Mouse (Mus musculus) midbrain, embryonic 13.5 days (tissue): ENCODE measurements around the gene Styxl1. TPM values are rescaled to one million over a fixed set of nuclear protein-coding genes. Genes with fewer than 3 reads are reported as not detected.

Experiments
- ATAC-seq: fragments of 200-750 bp; cut with Nextera tagmentation; 2 replicates; pipeline ENCODE4 v1.8.0; 2017; ENCODE audit warnings: mild to moderate bottlenecking, moderate TSS enrichment, moderate library complexity
- H3K27ac ChIP-seq: fragments of 300-500 bp; sonication (generic); 2 replicates; pipeline ENCODE4 v1.5.1; 2015; ENCODE audit warnings: inconsistent platforms, mild to moderate bottlenecking, moderate library complexity
- H3K27me3 ChIP-seq: fragments of 300-500 bp; sonication (generic); 2 replicates; pipeline ENCODE4 v1.6.1; 2015; ENCODE audit warnings: mild to moderate bottlenecking, inconsistent platforms
- H3K36me3 ChIP-seq: fragments of 300-500 bp; sonication (generic); 2 replicates; pipeline ENCODE4 v1.6.1; 2015; ENCODE audit warnings: mild to moderate bottlenecking, inconsistent platforms
- H3K4me1 ChIP-seq: fragments of 300-500 bp; sonication (generic); replicated peaks from 2 replicates; pipeline ENCODE4 v1.6.1; 2015; ENCODE audit warnings: inconsistent platforms
- H3K4me2 ChIP-seq: fragments of 300-500 bp; sonication (generic); replicated peaks from 2 replicates; pipeline ENCODE4 v1.6.1; 2015; ENCODE audit warnings: moderate library complexity, mild to moderate bottlenecking, inconsistent platforms
- H3K4me3 ChIP-seq: fragments of 300-500 bp; sonication (generic); replicated peaks from 2 replicates; pipeline ENCODE4 v1.5.1; 2015; ENCODE audit warnings: mild to moderate bottlenecking, inconsistent platforms
- H3K9ac ChIP-seq: fragments of 300-500 bp; sonication (generic); replicated peaks from 2 replicates; pipeline ENCODE4 v1.6.1; 2015; ENCODE audit warnings: mild to moderate bottlenecking, inconsistent platforms
- H3K9me3 ChIP-seq: fragments of 300-500 bp; sonication (generic); 2 replicates; pipeline ENCODE4 v1.6.1; 2016; ENCODE audit warnings: mild to moderate bottlenecking, inconsistent platforms
- WGBS: fragments of 180-500 bp; shearing (Covaris S2); methylation state at CpG from one replicate; pipeline ENCODE4 v1.1.7; 2015; 5-methylcytosine and 5-hydroxymethylcytosine counted together
- polyA plus RNA-seq: library from polyadenylated mRNA; unstranded; fragments of >200 nt; fragmentation: Nextera tagmentation; extraction: Ambion mirVana; gene quantifications from 2 replicates; pipeline ENCODE4 v1.2.1, GENCODE M21; 2015

Gene Styxl1
- polyA plus RNA-seq, 1 experiment from 2014 or later = 0.34 TPM

DNA sequence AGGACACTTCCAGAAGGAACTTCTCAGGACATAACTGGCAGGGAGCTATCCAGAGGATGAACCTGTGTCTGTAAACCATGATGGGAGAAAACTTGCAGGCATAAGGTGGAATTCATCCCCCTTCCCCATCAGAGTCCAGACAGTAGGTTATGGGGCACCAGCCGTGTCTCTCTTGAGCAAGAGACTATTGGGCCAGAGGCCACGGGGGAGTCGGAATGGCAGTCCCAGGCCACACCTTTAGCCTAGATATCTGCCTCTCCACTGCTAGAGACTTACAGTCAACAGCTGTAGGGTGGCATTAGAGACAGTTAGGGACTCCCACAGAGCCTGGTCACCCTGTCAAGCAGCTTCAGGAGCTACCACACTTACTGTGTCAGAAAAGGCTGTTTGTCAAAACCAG is 16.3 kb downstream of the Styxl1 start:
- Histone ChIP-seq H3K9ac (no peak overlapping the region), H3K4me3 (no peak overlapping the region), H3K27me3 (0 out of 2 replicates have a peak, but pooled peaks cover 14% of the 10 kb centered on the region), H3K4me1 (no peaks in the 10 kb centered on the region), H3K9me3 (no peaks in the 10 kb centered on the region), H3K36me3 (no peaks in the 10 kb centered on the region), H3K27ac (no peak overlapping the region), H3K4me2 (no peak overlapping the region)
- 83% methylated on average over 3 of the region's 3 CpGs for WGBS
- ATAC-seq = no peak

DNA sequence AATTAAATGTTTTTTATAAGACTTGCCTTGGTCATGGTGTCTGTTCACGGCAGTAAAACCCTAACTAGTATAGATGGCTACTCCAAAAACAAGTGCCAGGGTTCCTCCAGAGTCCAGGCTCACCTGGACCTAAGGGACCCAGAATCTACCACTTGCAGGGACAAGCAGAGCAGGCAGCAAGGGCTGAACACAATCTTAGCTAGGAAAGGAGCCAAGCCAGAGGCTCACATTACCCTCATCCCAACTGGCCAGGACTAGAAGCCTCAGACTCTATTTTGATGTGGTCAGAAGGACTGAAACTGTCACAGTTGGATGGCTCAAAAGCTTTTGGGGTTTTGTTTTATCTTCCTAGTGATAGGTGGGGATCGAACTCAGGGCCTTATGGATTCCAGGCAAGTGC is 26.6 kb downstream of the Styxl1 start:
- no peak overlapping the region for H3K9ac ChIP-seq
- WGBS = 72% methylated on average over 2 of the region's 2 CpGs
- no peak overlapping the region for H3K4me2 ChIP-seq
- no peak overlapping the region for H3K27ac ChIP-seq
- no peak for ATAC-seq
- 0 out of 2 replicates have a peak, but pooled peaks cover 6% of the 10 kb centered on the region for H3K9me3 ChIP-seq
- H3K4me3 ChIP-seq = no peak overlapping the region
- H3K36me3 ChIP-seq = no peaks in the 10 kb centered on the region
- no peaks in the 10 kb centered on the region for H3K4me1 ChIP-seq
- H3K27me3 ChIP-seq = no peaks in the 10 kb centered on the region

GRCm38 (mm10) chr5:135751041-135751440 is 27.1 kb downstream of the Styxl1 start:
- Histone ChIP-seq H3K4me1 (no peaks in the 10 kb centered on the region), H3K9me3 (0 out of 2 replicates have a peak, but pooled peaks cover 6% of the 10 kb centered on the region), H3K9ac (no peak overlapping the region), H3K27ac (no peak overlapping the region), H3K4me3 (no peak overlapping the region), H3K27me3 (no peaks in the 10 kb centered on the region), H3K4me2 (no peak overlapping the region), H3K36me3 (no peaks in the 10 kb centered on the region)
- ATAC-seq = no peak
- WGBS = 74% methylated on average over 1 of the region's 1 CpGs

DNA sequence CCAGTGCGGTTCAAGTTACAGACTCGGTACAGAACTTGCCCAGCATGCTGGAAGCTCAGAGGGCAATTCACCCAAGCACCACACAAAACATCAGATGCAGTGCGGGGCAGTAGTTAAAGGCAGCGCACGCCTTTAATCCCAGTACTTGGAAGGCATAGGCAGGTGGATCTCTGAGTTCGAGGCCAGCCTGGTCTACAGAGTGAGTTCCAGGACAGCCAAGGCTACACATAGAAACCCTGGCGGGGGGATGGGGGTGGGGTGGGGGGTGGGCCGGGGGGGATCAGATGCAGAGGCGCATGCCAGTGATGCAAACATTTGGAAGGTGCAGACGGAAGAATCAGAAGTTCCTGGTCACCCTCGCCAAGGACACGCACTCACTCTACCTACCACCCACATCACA is 33.4 kb downstream of the Styxl1 start:
- peaks cover 6% of the 10 kb centered on the region; the same call in 1 of the 2 replicates for H3K27me3 ChIP-seq
- 18% methylated on average over 12 of the region's 12 CpGs for WGBS
- H3K9me3 ChIP-seq = 0 out of 2 replicates have a peak, but pooled peaks cover 6% of the 10 kb centered on the region
- H3K9ac ChIP-seq = peak overlapping the region; percentile 42
- H3K4me1 ChIP-seq = peaks cover 20% of the 10 kb centered on the region
- peak overlapping the region; percentile 66 for H3K4me3 ChIP-seq
- no peak; the same call in 1 of the 2 replicates for ATAC-seq
- H3K27ac ChIP-seq = no peak overlapping the region
- peaks cover 23% of the 10 kb centered on the region for H3K36me3 ChIP-seq
- H3K4me2 ChIP-seq = peak overlapping the region; percentile 91

GRCm38 (mm10) chr5:135743741-135744609 is 34.2 kb downstream of the Styxl1 start, which contains the start of gene Tmem120a:
Gene Tmem120a (minus strand): TSS chr5:135744448.
- ATAC-seq = peak; percentile 93
- Histone ChIP-seq H3K27ac (no peak within 1 kb of the TSS), H3K27me3 (peaks cover 6% of the 10 kb centered on the region; the same call in 1 of the 2 replicates), H3K4me1 (peaks cover 20% of the 10 kb centered on the region), H3K4me2 (peak within 1 kb of the TSS; percentile 91), H3K9me3 (0 out of 2 replicates have a peak, but pooled peaks cover 6% of the 10 kb centered on the region), H3K36me3 (peaks cover 27% of the 10 kb centered on the region), H3K9ac (peak within 1 kb of the TSS; percentile 84), H3K4me3 (peak within 1 kb of the TSS; percentile 66)
- WGBS = under 1% methylated on average over 60 of the region's 60 CpGs

GRCm38 (mm10) chr5:135742941-135743740 is 35.0 kb downstream of the Styxl1 start:
- H3K9ac ChIP-seq = peak overlapping the region; percentile 84
- no peaks in the 10 kb centered on the region for H3K9me3 ChIP-seq
- 24% methylated on average over 18 of the region's 18 CpGs for WGBS
- H3K4me2 ChIP-seq = peak overlapping the region; percentile 91
- peaks cover 20% of the 10 kb centered on the region for H3K4me1 ChIP-seq
- H3K27ac ChIP-seq = no peak overlapping the region
- peaks cover 30% of the 10 kb centered on the region for H3K36me3 ChIP-seq
- ATAC-seq = peak; percentile 63
- H3K27me3 ChIP-seq = peaks cover 6% of the 10 kb centered on the region; the same call in 1 of the 2 replicates
- peak overlapping the region; percentile 66 for H3K4me3 ChIP-seq

DNA sequence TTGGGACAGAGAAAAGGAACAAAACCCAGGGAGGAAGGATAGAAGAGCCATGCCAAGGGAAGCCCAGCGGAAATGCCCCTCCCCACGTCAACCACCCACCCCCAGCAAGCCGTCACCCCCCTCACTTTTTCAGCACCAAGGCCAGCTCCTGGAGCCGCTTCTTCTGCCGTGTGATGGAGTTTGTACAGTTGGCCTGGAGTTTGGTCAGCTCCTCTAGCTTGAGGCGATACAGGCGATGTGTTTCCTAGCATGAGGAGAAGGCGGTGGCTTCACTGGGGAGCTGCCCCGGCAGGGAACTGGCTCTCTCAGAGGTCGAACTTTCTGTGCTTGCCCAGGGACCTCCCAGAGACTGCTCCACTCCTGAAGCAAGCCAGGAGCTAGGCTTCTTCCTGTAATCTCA is 36.0 kb downstream of the Styxl1 start:
- no peak for ATAC-seq
- Histone ChIP-seq H3K27ac (no peak overlapping the region), H3K4me2 (no peak overlapping the region), H3K27me3 (peaks cover 6% of the 10 kb centered on the region; the same call in 1 of the 2 replicates), H3K4me3 (no peak overlapping the region), H3K9ac (no peak overlapping the region; the same call in 1 of the 2 replicates), H3K36me3 (peaks cover 39% of the 10 kb centered on the region), H3K9me3 (no peaks in the 10 kb centered on the region), H3K4me1 (peaks cover 20% of the 10 kb centered on the region)
- WGBS = 69% methylated on average over 10 of the region's 10 CpGs

GRCm38 (mm10) chr5:135738266-135738665 is 39.9 kb downstream of the Styxl1 start:
- Histone ChIP-seq H3K4me2 (no peak overlapping the region), H3K9ac (no peak overlapping the region), H3K27ac (no peak overlapping the region), H3K27me3 (no peaks in the 10 kb centered on the region), H3K4me3 (no peak overlapping the region), H3K9me3 (no peaks in the 10 kb centered on the region), H3K36me3 (peaks cover 78% of the 10 kb centered on the region), H3K4me1 (peaks cover 11% of the 10 kb centered on the region)
- 30% methylated on average over 6 of the region's 6 CpGs for WGBS
- ATAC-seq = no peak

DNA sequence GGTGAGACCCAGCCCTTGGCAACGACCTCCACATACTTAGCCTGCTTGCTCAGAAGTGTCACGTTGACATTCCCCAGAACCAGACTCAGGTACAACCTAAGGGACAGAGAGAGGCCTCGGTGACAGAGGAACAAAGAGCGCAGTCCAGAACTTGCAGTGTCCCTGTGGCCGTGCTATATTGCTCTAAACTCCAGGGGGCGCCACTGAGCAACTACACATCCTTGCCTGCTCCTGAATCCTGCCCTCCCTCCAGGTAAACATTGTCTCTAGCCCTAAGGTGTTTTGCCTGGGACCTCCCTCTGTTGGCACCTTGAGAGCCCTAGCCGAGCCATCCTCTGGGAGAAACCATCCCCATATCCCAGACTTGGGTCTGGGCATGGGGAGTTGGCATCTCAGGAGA is 41.0 kb downstream of the Styxl1 start:
- no peak overlapping the region for H3K4me2 ChIP-seq
- no peak overlapping the region for H3K9ac ChIP-seq
- no peaks in the 10 kb centered on the region for H3K4me1 ChIP-seq
- no peak overlapping the region for H3K27ac ChIP-seq
- no peak overlapping the region for H3K4me3 ChIP-seq
- ATAC-seq = no peak
- no peaks in the 10 kb centered on the region for H3K27me3 ChIP-seq
- peaks cover 89% of the 10 kb centered on the region for H3K36me3 ChIP-seq
- no peaks in the 10 kb centered on the region for H3K9me3 ChIP-seq
- 81% methylated on average over 7 of the region's 7 CpGs for WGBS

DNA sequence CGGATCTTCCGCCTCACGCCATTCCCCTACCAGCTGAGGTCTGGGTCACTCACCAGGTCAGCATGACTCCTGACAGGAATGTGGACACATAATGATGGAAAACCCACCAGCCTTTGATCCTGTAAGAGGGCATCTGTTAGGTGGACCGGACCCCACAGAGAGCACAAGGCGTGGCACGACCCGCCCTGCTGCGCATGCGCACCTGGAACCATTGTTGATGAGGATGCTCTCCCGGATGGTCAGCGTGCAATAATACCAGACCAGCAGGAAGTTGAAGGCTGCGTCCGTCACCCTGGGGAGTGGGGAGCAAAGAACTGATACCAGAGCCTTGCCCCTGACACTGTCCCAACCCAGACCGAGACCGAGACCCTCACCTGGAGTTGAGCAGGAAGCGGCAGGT is 41.6 kb downstream of the Styxl1 start:
- H3K27me3 ChIP-seq = no peaks in the 10 kb centered on the region
- no peaks in the 10 kb centered on the region for H3K9me3 ChIP-seq
- WGBS = 95% methylated on average over 16 of the region's 16 CpGs
- no peak overlapping the region for H3K9ac ChIP-seq
- no peak overlapping the region for H3K27ac ChIP-seq
- no peak overlapping the region for H3K4me3 ChIP-seq
- no peaks in the 10 kb centered on the region for H3K4me1 ChIP-seq
- peaks cover 89% of the 10 kb centered on the region for H3K36me3 ChIP-seq
- H3K4me2 ChIP-seq = no peak overlapping the region
- no peak for ATAC-seq

GRCm38 (mm10) chr5:135735741-135736140 is 42.4 kb downstream of the Styxl1 start:
- H3K4me3 ChIP-seq = no peak overlapping the region
- no peak for ATAC-seq
- H3K36me3 ChIP-seq = peaks cover 89% of the 10 kb centered on the region
- H3K4me2 ChIP-seq = no peak overlapping the region
- H3K27me3 ChIP-seq = no peaks in the 10 kb centered on the region
- 97% methylated on average over 13 of the region's 13 CpGs for WGBS
- H3K27ac ChIP-seq = no peak overlapping the region
- no peaks in the 10 kb centered on the region for H3K4me1 ChIP-seq
- H3K9me3 ChIP-seq = no peaks in the 10 kb centered on the region
- H3K9ac ChIP-seq = no peak overlapping the region
